Mouse (Mus musculus): Measurements from ENCODE around the gene Nrd1. TPM values are rescaled to one million over a fixed set of nuclear protein-coding genes. Genes with fewer than 3 reads are reported as not detected.

The Nrd1 gene
- polyA plus RNA-seq, 1 experiment from 2014 or later, result 53.5 TPM

DNA sequence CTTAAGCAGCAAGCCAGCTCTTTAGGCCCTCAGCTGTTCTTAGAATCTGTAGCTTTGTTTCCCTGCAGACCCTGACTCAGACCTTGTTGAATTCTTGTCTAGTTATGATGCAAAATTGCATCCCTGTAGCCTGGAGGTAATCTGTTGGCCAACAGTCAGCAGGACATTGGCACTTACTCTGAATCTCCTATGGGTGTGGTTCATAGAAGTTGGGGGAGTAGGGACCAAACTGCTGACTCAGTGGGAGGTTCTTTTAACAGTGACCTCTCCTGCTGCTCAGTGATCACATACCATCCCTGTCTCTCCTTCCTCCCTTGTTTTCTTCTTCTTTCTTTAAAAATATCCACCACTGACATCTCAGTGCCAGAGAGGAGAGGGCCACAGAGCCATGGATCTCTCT lies 10.4 kb upstream of the Nrd1 start:
- DNase-seq (ENCODE audit: low spot score) (no peak), ATAC-seq (ENCODE audit: low FRiP score, low TSS enrichment) (no peak)
- H3K4me1 ChIP-seq (replicated peaks; ENCODE audit: control insufficient read depth, insufficient read depth), result no peaks in the 10 kb centered on the region
- H3K36me3 ChIP-seq (ENCODE audit: control insufficient read depth, insufficient read depth, low read length), result no peaks in the 10 kb centered on the region
- no peak overlapping the region for H3K27ac ChIP-seq (replicated peaks)
- H3K27me3 ChIP-seq (ENCODE audit: control insufficient read depth, insufficient read depth, low read length), result no peaks in the 10 kb centered on the region
- no peaks in the 10 kb centered on the region for H3K9me3 ChIP-seq (ENCODE audit: control insufficient read depth, low read length)
- no peak for TF ChIP-seq CTCF (IDR thresholded peaks at IDR 0.05; ENCODE audit: low read depth)
- TF ChIP-seq EP300 (optimal IDR thresholded peaks at IDR 0.05), result no peak
- no peak overlapping the region for H3K4me2 ChIP-seq (replicated peaks; ENCODE audit: low read depth)
- H3K9ac ChIP-seq (ENCODE audit: low read length), result no peak overlapping the region
- no peak overlapping the region for H3K4me3 ChIP-seq (ENCODE audit: low read depth, low read length)

GRCm38 (mm10) chr4:108990571-108990970 lies 9.9 kb upstream of the Nrd1 start:
- no peak overlapping the region for H3K4me2 ChIP-seq (replicated peaks; ENCODE audit: low read depth)

GRCm38 (mm10) chr4:108991811-108992210 lies 8.6 kb upstream of the Nrd1 start:
- Histone ChIP-seq H3K4me1 (replicated peaks; ENCODE audit: control insufficient read depth, insufficient read depth) (no peaks in the 10 kb centered on the region), H3K27ac (replicated peaks) (no peak overlapping the region), H3K9ac (ENCODE audit: low read length) (no peak overlapping the region), H3K4me2 (replicated peaks; ENCODE audit: low read depth) (no peak overlapping the region), H3K27me3 (ENCODE audit: control insufficient read depth, insufficient read depth, low read length) (no peaks in the 10 kb centered on the region), H3K9me3 (ENCODE audit: control insufficient read depth, low read length) (no peaks in the 10 kb centered on the region), H3K36me3 (ENCODE audit: control insufficient read depth, insufficient read depth, low read length) (no peaks in the 10 kb centered on the region), H3K4me3 (ENCODE audit: low read depth, low read length) (no peak overlapping the region)
- DNase-seq (ENCODE audit: low spot score) (no peak), ATAC-seq (ENCODE audit: low FRiP score, low TSS enrichment) (no peak)
- TF ChIP-seq CTCF (IDR thresholded peaks at IDR 0.05; ENCODE audit: low read depth) (no peak), EP300 (optimal IDR thresholded peaks at IDR 0.05) (no peak)

More at GRCm38 (mm10) chr4:108990571-108990970, 9.9 kb upstream of the Nrd1 start:
- ATAC-seq (ENCODE audit: low FRiP score, low TSS enrichment), result no peak
- Histone ChIP-seq H3K9me3 (ENCODE audit: control insufficient read depth, low read length) (no peaks in the 10 kb centered on the region), H3K27ac (replicated peaks) (no peak overlapping the region), H3K9ac (ENCODE audit: low read length) (no peak overlapping the region), H3K27me3 (ENCODE audit: control insufficient read depth, insufficient read depth, low read length) (no peaks in the 10 kb centered on the region), H3K4me1 (replicated peaks; ENCODE audit: control insufficient read depth, insufficient read depth) (no peaks in the 10 kb centered on the region), H3K4me3 (ENCODE audit: low read depth, low read length) (no peak overlapping the region), H3K36me3 (ENCODE audit: control insufficient read depth, insufficient read depth, low read length) (no peaks in the 10 kb centered on the region)
- TF ChIP-seq EP300 (optimal IDR thresholded peaks at IDR 0.05) (no peak), CTCF (IDR thresholded peaks at IDR 0.05; ENCODE audit: low read depth) (no peak)
- no peak for DNase-seq (ENCODE audit: low spot score)
- 92% methylated on average over 6 of the region's 6 CpGs for WGBS

DNA sequence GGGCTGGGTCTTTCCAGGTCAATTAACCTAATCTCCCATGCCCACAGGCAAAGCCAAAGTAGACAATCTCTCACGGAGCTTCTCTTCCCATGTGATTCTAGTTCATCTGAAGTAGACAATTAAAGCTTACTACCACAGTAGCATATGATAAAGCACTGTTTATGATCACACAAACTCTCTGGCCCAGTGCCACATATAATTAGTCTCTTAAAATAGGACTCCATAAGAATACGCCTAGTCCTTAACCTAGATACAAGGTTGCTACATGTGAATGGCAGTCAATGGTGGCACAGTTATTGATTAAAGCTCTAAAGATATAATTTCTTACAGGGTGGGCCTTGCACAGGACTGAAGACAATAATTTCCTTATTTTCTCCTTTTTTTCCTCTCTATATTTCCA lies 7.5 kb upstream of the Nrd1 start:
- DNase-seq (ENCODE audit: low spot score) (no peak), ATAC-seq (ENCODE audit: low FRiP score, low TSS enrichment) (no peak)
- no peak overlapping the region for H3K4me2 ChIP-seq (replicated peaks; ENCODE audit: low read depth)
- TF ChIP-seq EP300 (optimal IDR thresholded peaks at IDR 0.05) (no peak), CTCF (IDR thresholded peaks at IDR 0.05; ENCODE audit: low read depth) (no peak)
- no peaks in the 10 kb centered on the region for H3K27me3 ChIP-seq (ENCODE audit: control insufficient read depth, insufficient read depth, low read length)
- no peaks in the 10 kb centered on the region for H3K4me1 ChIP-seq (replicated peaks; ENCODE audit: control insufficient read depth, insufficient read depth)
- no peak overlapping the region for H3K27ac ChIP-seq (replicated peaks)
- H3K4me3 ChIP-seq (ENCODE audit: low read depth, low read length), result no peak overlapping the region
- no peak overlapping the region for H3K9ac ChIP-seq (ENCODE audit: low read length)
- H3K9me3 ChIP-seq (ENCODE audit: control insufficient read depth, low read length), result no peaks in the 10 kb centered on the region
- H3K36me3 ChIP-seq (ENCODE audit: control insufficient read depth, insufficient read depth, low read length), result no peaks in the 10 kb centered on the region
- WGBS, result 52% methylated on average over 2 of the region's 2 CpGs

GRCm38 (mm10) chr4:109000961-109001360 lies 506 bp downstream of the Nrd1 start:
- WGBS, result 0% methylated on average over 18 of the region's 18 CpGs
- Histone ChIP-seq H3K4me3 (ENCODE audit: low read depth, low read length) (peak overlapping the region; percentile 79), H3K36me3 (ENCODE audit: control insufficient read depth, insufficient read depth, low read length) (no peaks in the 10 kb centered on the region), H3K27ac (replicated peaks) (peak overlapping the region; percentile 96), H3K9ac (ENCODE audit: low read length) (peak overlapping the region; percentile 87), H3K27me3 (ENCODE audit: control insufficient read depth, insufficient read depth, low read length) (no peaks in the 10 kb centered on the region), H3K4me1 (replicated peaks; ENCODE audit: control insufficient read depth, insufficient read depth) (no peaks in the 10 kb centered on the region), H3K9me3 (ENCODE audit: control insufficient read depth, low read length) (no peaks in the 10 kb centered on the region), H3K4me2 (replicated peaks; ENCODE audit: low read depth) (peak overlapping the region; percentile 71)
- no peak for DNase-seq (ENCODE audit: low spot score)
- ATAC-seq (ENCODE audit: low FRiP score, low TSS enrichment), result no peak
- TF ChIP-seq EP300 (optimal IDR thresholded peaks at IDR 0.05) (no peak), CTCF (IDR thresholded peaks at IDR 0.05; ENCODE audit: low read depth) (no peak)

- ATAC-seq (ENCODE audit: low FRiP score, low TSS enrichment), result no peak
These were observed 7.6 kb downstream of the Nrd1 start for GRCm38 (mm10) chr4:109008046-109008445.

More at GRCm38 (mm10) chr4:109008046-109008445, 7.6 kb downstream of the Nrd1 start:
- no peak for DNase-seq (ENCODE audit: low spot score)
- Histone ChIP-seq H3K27me3 (ENCODE audit: control insufficient read depth, insufficient read depth, low read length) (no peaks in the 10 kb centered on the region), H3K9ac (ENCODE audit: low read length) (no peak overlapping the region), H3K36me3 (ENCODE audit: control insufficient read depth, insufficient read depth, low read length) (no peaks in the 10 kb centered on the region), H3K4me3 (ENCODE audit: low read depth, low read length) (no peak overlapping the region), H3K9me3 (ENCODE audit: control insufficient read depth, low read length) (no peaks in the 10 kb centered on the region), H3K27ac (replicated peaks) (no peak overlapping the region), H3K4me1 (replicated peaks; ENCODE audit: control insufficient read depth, insufficient read depth) (no peaks in the 10 kb centered on the region), H3K4me2 (replicated peaks; ENCODE audit: low read depth) (no peak overlapping the region)
- 61% methylated on average over 1 of the region's 1 CpGs for WGBS
- no peak for TF ChIP-seq CTCF (IDR thresholded peaks at IDR 0.05; ENCODE audit: low read depth)
- TF ChIP-seq EP300 (optimal IDR thresholded peaks at IDR 0.05), result no peak

All from stomach, postnatal 0 days (tissue).